Mouse (Mus musculus) adrenal gland, postnatal 36 days (tissue): ENCODE data around the gene Fam81a. TPM values are rescaled to one million over a fixed set of nuclear protein-coding genes. Genes with fewer than 3 reads are reported as not detected.

Experiments used
- DNase-seq, 2 experiments: peaks; one replicate each; pipeline ENCODE4 v3.0.0; 2021; ENCODE audit warnings: mixed read lengths in 1 of 2
- long read RNA-seq, 2 experiments: library from polyadenylated mRNA; stranded (forward); transcript quantifications; one replicate each; pipeline ENCODE4 v2.0.0; 2021; ENCODE audit warnings: borderline sequencing depth in 2 of 2
- total RNA-seq, 2 experiments: library from RNA; stranded (reverse); gene quantifications; 2 replicates each; pipeline ENCODE4 v1.2.3; 2021

Gene Fam81a
- 1 to 10 TPM; 2.8 to 3.1 TPM for total RNA-seq
- long read RNA-seq, experiment 1, partial matches to known transcripts, result 0 of 3 reads
- long read RNA-seq, experiment 1, other reads (novel, unspliced or antisense), result 0 of 3 reads
- long read RNA-seq, experiment 2, result 0 reads

DNA sequence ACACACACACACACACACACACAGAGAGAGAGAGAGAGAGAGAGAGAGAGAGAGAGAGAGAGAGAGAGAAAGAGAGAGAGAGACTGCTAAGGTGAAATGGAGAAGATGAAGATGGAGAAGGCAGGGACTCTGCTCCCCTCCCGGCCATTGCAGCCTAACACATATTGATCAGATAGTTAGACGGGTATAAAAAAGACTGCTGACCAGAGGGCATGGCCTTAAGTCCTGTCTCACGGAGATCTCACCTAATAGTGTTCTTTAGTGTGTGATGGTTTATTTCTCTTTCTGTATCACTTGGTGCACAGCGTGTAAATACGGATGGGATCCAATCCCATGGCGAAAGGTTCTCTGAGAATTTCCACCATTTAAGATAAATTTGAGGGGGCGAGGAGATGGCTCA is at the start of gene Fam81a:
Fam81a (minus strand) TSS at position 101 of the 400 bp plus-strand sequence.
- no peak for DNase-seq

DNA sequence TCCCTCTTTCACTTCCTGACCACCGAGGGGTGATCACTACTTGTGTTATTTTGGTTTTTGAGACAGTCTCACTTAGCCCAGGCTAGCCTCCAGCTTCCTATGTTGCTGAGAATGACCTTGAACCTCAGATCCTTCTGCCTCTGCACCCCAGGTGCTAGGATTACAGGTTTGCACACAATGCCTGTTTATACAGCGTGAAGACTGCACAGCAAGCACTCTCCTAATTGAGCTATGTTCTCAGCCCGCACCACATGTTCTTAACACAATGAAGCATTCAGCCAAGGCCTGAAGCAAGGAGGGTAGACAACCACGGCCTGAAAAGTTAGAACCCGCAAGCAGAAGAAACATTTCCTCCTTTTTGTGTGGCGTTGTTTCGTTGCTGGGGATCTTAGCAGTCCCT is 40.3 kb upstream of the Fam81a start:
- DNase-seq, result no peak

DNA sequence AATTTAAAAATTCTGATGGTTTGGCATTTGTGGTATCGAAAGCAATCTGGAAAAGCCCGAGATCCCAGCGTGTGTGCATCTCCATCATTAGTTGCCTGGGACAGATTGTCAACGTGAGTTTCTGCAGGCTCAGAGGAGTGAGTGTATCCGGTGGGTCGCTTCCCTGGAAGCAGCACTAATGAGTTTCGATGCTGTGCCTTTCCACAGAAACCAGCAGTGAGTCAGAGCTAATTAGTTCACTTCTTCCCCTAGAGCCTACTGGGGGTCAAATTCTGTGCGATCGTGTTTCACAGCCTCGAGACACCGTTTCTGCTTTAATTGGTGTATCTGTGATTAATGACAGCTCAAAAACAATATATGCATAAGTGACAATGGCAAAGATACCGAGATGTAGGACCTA is 39.4 kb upstream of the Fam81a start:
- no peak for DNase-seq

DNA sequence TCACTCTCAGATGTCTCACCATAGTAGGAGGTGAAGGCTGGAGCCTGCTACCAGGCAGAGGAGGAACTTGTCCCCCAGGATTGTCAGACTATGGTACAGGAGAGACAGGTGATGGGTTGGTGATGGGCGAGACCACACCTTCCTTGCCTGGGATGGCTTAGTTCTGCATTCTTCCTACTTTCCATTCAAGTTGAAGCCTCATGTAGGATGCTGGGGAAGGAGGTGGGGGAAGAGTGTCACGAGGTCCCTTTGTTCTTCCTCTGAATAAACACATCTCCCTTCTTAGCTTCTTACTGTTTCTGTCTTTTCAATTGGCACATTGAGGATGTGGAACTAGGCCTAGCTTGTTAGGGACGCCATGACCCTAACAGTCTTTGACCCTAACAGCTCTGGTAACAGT is 33.9 kb upstream of the Fam81a start:
- no peak for DNase-seq

DNA sequence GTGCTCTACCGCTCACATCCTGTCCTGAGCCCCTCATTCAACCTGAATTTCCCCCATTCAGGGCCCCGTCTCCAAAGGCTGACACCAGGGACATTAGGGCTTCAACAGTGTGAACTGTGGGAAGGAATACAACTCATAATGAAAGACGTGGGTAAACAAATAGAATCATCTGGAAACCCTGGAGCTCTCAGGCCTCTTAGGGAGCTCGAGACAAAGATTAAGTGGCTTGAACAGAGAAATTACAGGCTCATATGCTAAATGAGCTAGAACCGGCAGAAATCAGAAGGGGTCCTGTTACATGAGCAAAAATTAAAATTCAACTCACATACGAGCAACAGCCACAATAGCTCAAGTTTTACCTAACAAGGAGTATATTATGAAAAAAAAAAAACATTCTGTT is 32.5 kb upstream of the Fam81a start:
- DNase-seq, result no peak

DNA sequence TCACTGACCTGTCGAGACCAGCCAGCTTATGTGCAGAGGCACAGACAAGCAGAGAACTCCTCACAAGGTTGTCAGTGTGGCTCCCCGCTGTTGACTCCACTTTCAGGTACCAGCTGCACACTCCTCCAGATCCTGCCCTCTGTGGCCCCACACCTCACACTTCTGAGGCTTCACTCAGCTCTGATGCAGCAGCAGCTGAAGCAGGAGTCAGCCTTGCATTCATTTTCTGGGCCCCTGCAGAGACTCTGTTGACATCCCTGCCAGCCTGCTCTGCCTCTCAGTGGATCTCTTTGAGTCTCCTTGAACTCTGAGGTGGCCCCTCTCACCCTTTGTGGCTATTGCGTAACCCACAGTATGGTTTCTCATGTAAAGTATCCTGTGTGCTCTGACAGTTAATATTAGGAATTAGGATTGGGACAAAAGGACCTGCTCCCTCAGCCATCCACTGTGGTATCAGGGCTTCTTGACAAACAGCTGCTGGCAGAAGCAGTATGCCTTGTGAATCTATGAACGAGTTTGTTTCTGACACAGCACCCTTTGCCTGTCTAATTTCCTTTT is 32.0 kb upstream of the Fam81a start:
- DNase-seq, result no peak

DNA sequence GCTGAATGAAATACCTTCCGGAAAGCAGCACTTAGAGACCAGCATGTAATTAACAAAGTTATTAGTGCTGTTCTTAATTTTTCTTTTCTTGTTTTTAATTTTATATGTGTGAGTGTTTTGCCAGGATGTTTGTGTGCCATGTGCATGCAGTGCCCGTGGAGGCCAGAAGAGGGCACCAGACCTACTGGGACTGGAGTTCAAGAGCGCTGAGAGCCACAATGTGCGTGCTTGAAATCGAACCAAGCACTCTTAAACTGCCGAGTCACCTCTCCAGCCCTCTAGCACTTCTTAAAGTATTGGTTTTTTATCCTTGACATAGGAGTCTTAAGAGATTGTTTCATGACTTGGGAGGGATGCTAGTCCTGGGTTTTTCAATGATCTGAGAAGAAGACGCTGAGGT is 26.6 kb upstream of the Fam81a start:
- DNase-seq, result no peak

DNA sequence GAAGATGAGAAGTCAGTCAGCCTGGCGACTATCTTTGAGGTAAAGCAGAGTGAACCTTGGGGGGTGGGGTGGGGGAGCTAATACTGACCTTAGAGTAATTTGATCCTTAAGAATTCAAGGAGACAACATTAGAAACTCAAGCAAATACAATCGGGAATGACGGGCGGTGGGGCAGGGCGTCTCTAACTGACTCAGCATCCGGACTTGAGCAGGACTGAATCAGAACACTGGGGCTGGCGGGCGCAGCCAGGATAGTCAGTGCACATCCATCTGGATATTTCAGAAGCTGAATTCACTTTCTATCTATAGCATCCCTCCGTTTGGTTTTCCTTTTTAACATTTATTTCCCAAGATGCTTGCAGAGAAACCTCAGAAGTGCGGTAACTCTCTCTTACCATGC is 17.7 kb upstream of the Fam81a start:
- no peak for DNase-seq

DNA sequence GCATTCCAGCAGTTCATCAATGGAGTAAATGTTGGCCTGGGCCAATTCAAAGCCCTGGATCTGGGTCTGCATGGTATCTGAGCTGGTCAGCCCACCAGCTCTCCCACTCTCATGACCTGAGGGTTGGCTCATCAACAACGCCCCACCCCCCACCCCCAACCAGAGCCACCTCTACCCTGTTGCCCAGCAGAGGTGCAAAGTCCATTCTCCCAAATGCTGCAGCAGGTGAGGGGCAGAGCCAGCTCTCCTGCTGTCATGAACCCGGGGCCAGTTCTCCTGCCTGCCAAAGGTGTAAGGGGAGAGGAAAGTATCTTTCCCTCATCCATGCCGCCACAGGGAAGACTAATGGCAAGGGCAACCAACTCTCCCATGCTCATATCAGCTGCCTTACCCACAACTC is 5.3 kb upstream of the Fam81a start:
- DNase-seq, result no peak

DNA sequence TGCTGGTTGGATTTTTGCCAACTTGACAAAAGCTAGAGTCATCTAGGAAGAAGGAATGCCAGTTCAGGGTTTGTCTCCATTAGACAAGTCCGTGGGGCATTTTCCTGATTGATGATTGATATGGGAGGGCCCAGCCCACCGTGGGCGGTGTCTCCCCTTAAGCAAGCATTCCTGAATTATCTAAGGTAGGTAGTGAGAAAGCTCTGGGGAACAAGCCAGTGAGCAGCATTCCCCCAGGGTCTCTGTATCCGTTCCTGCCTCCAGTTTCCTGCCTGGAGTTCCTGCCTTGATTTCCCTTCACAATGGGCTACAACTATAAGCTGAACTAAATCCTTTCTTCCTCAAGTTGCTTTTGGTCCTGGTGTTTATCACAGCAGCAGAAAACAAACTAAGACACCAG is 3.1 kb upstream of the Fam81a start:
- DNase-seq, result no peak

DNA sequence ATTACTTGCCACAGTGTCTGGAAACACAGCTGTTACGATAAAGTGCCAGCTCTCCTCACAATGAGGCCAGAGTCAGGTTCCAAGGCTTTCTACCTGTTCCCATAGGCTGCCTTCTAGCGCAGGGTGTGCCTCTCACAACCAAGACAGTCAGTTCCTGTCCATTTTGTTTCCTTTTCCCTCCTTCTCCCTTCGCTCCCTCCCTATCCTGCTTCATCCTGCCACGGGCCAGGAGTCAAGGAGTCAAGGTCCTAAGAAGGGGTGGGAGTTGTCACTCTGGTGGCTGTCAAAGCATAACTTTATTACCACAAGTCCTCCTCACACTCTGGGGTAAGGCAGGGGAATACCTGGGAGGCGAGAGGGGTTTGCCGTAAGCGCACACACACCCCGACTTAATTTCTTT is 966 bp upstream of the Fam81a start:
- DNase-seq, result no peak

DNA sequence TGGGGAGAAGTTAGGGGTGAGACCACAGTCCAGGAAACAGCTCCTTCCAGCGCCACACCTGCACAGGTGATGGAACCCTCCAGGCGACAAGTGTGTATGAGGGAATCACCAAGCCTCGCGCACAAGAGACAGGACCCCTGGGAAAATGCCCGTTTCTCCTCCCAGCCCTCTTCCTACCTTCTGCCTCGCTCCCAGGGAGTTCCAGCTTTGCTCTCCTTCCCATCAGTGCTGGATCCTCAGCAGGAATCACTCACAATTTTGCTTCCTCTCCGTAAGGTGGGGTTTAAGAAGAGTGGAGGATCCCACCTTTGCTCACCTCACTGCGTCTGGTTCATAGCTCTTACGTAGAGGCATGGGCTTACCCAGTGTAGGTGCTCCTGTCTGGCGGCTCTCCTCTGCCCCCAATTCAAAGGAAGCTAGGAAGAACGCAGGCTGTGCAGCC is 454 bp downstream of the Fam81a start:
- no peak for DNase-seq

DNA sequence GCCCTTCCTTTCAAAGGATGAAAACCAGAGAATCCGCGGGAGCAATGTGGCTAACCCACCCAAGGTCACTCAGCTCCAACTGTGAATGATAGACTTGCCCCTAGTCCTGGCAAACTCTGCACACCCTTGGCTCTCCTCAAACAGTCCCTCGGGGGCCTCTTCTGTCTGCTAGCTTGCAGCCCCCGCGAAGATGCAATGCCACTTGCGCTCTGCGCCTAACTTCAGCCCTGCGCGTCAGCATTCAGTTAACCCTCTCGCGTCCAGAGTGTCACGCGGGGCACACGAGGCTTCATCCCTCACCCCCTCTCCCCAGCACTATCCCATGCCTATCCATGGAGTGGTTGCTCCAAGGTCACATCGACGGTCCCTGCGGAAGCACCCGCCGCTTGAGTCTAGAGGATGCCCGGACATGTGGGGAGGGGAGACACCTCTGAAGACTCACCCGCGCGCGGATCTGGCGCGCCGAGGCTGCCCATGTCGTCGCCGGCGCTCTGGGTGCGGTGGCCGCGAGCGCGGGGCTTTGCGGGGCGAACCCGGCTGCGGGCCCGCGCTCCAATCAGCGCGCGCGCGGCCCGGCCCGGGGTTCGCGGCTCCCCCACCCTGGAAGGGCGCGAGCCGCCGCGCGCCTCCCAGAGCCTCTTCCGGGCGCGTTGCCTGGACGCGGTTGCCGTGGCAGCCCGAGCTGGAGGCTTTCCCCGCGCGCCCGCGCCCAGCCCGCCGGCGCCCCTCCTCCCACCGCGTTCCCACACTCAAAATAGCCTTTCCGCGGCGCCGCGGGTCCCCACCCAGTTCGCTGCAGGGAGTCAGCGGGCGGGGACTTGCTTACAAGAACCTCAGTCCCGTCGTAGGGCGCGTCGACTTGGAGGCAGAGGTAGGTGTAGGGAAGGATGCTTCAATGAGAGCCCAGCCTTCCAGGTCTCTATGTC is 1.2 kb downstream of the Fam81a start:
- DNase-seq, result peak; percentile 73 to 80

DNA sequence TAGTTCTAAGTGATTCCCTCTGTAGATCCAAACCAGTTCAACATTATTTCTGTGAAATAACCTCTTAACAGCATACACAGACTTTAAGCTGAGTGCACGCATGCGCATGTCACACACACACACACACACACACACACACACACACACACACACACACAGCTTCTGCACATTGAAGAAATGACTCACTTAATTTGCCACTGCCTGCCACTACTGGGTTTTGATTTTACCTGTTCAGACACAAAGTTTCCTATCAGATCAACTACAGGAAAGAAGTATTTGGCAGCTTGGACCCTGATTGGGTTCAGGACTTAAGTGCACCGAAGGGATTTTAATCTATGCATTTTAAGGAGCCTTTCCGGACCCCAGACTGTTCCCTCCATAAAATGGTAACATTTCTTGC is 2.0 kb downstream of the Fam81a start:
- peak in 1 of 2 experiments; percentile 8 for DNase-seq

DNA sequence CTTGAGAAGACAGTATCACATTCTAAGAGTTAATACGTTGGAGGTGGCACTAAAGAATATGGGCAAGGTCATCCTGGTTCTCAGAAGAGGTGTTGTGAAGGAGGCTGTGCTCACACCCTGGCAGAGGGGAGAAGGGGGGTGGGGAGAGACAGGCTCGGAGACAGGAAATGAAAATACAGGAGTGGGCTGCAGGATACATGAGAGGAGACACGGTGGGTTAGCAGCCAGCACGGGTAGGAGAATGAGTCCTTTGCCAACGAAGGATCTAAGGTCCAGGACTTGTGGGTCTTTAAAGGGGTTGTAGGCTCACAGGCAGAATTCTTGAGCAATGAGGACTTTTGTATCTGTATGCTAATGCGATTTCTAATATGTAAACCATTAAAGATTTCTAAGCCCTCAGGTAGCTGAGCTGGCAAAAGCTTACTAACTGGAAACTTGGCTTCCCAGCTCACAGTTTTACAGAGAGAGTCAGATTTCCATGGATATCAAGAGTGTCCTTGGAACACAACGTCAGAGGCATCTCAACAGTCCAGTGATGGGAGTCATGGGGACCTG is 3.0 kb downstream of the Fam81a start:
- peak in 1 of 2 experiments; percentile 3 for DNase-seq

DNA sequence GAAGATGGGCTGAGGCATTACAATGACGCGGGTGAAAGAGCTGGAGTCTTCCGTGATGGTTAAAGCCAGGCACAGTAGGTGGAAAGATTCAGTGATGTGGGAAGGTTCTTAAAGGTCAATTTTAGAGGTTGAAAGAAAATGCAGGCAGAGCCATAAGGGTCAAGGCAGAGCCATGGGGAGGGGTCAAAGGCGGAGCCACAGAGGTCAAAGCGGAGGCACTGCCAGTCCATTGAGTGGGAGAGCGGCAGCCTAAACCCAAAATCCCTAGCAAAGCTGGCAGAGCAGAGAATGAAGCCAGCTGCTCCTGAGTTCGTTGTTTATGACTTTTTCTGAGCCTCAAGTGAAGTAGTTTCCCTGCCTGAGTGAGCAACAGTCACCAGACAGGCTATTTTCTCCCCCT is 3.8 kb downstream of the Fam81a start:
- DNase-seq, result peak in 1 of 2 experiments; percentile 5

DNA sequence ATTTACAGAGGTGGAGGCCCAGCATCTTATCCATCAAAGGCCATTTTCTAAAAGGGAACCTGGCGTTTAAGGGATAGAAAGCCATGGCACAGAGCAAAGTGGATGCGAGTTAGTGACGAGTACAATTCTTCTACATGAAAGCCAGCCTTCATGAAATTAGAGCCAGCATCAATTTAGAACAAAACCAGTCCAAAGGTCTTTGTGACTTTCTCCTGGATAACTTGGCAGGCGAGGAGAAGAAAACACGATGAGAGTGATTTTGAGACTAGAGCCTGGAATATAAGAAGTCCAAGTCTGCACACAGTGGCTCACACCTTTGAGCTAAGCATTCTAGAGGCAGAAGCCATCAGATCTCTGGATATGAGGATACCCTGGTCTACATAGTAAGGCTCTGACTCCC is 4.4 kb downstream of the Fam81a start:
- no peak for DNase-seq

DNA sequence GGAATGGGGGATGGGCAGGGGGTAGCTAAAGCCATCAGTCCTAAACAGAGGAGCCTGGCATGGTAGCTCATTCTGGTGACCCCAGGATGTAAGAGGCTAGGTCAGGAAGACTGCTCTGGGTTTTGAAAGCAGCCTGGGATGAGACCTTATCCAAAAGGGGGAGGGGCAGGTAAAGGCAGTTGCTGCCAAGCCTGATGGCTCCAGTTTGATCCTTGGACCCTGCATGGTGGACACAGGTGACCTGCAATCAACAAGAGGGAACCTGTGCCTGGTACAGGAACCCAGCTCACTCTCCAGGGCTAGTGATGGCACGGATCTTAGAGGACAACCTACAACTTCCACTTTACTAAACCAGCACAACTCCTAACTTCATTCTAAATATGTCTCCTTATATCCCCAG is 7.2 kb downstream of the Fam81a start:
- DNase-seq, result peak in 1 of 2 experiments; percentile 8

DNA sequence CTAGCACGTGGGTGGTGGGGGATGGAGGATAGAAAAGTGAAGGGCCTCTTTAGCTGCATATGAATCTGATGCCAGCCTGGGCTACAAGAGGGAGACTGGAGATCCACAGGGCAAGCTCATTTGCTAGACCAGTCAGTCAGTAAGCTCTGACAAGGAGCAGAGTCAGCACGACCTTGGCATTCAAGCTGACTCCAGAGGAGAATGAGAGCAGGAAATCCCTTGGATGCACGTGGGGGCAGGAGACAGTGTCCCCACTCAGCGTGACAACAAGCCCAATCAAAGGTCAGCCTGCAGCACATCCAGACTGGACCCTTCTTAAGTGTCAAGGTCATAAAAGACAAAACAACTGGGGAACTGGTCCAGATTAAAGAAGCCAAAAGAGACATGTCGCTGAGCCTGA is 7.6 kb downstream of the Fam81a start:
- DNase-seq, result peak; percentile 58 to 61

DNA sequence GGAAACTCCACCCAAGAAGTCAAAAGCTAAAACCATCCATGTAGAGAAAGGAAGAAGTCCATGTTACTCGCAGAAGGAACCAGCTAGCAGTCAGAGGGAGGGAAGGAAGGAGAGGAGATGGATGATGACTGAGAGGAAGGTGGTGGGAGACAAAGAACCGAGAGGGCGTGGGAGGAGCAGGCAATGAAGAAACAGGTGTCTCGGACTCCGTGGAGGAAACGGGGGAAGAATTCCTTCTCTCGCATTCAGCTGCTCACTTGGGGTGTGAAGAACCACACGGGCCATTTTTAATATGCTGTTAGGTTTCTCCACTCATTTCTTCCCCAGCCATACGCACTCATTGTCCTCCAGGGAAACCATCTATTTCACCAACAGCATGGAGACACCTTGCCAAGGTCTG is 8.1 kb downstream of the Fam81a start:
- DNase-seq, result no peak

DNA sequence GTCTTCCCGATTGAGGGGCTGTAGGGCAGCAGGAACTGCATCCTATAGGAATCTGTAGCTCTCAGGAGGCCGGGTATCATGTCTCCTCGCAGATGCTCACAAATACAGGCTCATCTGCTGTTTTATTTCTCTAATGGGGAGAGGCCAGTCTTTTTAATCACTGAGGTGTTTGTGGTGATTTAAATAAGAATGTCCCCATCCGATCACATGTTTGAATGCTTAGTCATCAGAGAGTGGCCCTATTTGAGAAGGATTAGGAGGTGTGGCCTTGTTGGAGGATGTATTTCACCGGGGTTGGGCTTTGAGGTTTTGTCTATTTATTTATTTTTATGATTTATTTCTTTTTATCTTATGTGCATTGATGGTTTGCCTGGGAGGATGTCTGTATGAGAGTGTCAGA is 11.6 kb downstream of the Fam81a start:
- DNase-seq, result no peak

DNA sequence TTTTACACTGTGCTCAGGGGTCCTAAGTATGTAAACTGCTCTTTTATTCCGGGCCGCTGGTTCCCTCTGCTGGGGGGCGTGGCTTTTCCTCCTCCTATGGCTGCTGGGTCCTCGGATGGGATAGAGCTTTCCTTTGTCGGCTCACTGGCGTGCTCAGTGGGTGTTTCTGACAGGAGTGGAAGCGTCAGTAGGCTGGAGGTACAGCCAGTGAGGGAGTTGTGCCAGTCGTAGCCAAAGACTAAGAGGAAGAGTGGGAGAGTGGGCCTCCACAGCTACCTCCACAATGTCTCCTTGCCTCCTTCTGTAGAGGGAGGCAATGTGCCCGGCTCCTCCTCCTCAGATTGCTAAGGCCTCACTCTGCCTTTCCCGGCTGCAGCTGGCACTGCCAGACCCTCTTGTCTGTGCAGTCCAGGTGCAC is 30.5 kb downstream of the Fam81a start:
- peak in 1 of 2 experiments; percentile 2 for DNase-seq

DNA sequence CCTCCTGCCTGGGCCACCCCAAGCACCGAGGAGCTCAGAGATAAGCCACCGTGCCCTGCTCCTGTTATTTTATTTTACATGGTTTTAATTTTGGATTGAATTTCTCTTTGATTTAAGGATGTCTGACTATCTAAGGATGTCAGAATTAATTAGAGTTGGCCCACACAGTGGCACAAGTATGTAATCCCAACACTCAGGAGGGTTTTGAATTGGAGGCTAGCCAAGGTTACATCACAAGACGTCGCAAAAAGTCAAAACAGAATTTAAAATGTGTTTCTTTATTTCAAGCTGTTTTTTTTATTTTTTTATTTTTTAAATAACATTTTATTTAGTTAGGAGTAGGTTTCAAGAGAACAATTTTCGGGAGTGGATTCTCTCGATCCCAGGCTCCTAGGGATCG is 31.5 kb downstream of the Fam81a start:
- no peak for DNase-seq
